Mouse (Mus musculus): ENCODE results near the gene Csrnp1. TPM values are rescaled to one million over a fixed set of nuclear protein-coding genes. Genes with fewer than 3 reads are reported as not detected.

The Csrnp1 gene
- polyA plus RNA-seq, 1 experiment = 19.5 TPM

DNA sequence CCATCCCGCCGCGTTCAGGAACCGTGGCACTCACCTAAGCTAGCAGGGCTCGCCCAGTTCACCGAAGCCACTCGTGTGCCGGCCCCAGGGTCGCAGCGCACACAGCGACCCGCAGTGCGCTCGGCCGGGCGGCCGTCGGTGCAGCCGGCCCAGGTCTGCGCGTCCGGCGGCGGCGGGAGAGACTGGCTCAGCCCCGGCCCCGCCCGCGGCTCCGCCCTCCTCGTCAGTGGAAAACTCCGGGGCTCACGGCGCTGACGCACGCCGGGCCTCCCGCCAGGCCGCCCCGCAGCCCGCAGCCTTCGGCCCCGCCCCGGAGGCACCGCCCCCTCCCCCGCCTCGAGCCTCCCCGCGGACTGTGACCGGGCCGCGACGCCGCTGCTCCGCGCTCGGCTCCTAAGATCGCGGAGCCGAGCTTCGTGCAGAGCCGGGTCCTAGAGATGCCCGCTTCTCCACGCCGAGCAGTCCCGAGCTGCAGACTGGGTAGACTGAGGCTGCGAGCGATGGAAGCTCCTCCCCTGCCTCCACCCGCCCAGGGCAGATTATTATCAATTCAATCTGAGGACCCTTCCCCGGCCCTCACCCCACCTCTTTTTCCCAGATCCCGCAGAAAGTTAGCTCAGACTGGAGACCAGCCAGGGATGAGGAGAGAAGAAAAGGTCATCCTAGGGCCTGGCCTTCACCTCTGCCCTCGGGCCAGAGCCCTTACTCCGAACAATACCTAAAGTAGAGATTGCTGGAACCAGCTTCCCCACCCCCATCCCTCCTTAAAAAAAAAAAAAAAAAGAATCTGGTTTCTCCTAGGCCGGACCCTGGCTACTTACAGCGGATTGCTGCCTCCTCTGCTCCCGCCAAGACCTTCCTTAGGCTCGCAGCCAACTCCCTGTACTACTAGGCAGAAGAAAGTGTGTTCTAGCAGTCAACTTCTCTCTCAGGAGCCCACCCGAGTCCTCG lies 598 bp downstream of the Csrnp1 start:
- peak overlapping the region; percentile 88 for H3K4me3 ChIP-seq (replicated peaks; ENCODE audit: control insufficient read depth, low read depth, low read length)
- WGBS = 3% methylated on average over 75 of the region's 79 CpGs
- TF ChIP-seq CTCF (IDR thresholded peaks at IDR 0.05; ENCODE audit: control insufficient read depth, insufficient read depth, low read length) (no peak), POLR2A (IDR thresholded peaks at IDR 0.05; ENCODE audit: borderline replicate concordance, control insufficient read depth, low read depth, low read length) (peak; percentile 81; the same call in 1 of the 2 replicates)
- H3K4me1 ChIP-seq (ENCODE audit: control insufficient read depth, insufficient read depth, low read length) = peaks cover 9% of the 10 kb centered on the region
- H3K27ac ChIP-seq (ENCODE audit: control insufficient read depth, insufficient read depth, low read depth, low read length, poor library complexity) = peak overlapping the region; percentile 96

DNA sequence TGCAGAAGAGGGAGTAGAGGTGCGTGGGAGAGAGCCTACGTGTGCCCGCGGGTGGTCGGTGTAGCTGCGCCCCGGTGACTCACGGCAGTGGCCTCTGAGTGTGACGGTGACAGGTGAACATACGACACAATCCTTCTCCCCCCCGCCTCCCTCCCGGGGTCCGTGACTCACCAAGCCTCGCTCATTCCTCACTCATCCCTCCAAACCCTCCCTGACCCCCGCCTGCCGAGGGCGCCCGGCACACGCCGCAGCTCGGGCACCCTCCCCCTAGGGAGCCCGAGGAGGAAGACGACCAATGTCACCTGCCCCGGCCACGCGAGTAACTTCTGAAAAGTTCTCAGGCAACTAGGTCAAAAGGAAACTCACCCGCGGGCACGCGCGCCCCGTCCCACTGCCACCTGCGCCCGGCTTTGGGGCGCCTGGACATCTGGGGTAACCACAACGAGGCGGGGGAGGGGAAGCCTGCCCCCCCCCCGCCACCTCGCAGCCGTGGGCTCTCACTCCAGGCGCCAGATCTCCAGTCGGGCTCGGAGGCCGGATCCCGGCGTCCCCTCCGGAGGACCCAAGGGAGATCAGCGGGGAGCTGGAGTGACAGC lies 1.4 kb downstream of the Csrnp1 start:
- peak overlapping the region; percentile 96 for H3K27ac ChIP-seq (ENCODE audit: control insufficient read depth, insufficient read depth, low read depth, low read length, poor library complexity)
- peaks cover 11% of the 10 kb centered on the region for H3K4me1 ChIP-seq (ENCODE audit: control insufficient read depth, insufficient read depth, low read length)
- peak; percentile 24; the same call in 1 of the 2 replicates for TF ChIP-seq POLR2A (IDR thresholded peaks at IDR 0.05; ENCODE audit: borderline replicate concordance, control insufficient read depth, low read depth, low read length)
- no peak for TF ChIP-seq CTCF (IDR thresholded peaks at IDR 0.05; ENCODE audit: control insufficient read depth, insufficient read depth, low read length)
- peak overlapping the region; percentile 88 for H3K4me3 ChIP-seq (replicated peaks; ENCODE audit: control insufficient read depth, low read depth, low read length)
- WGBS = under 1% methylated on average over 48 of the region's 48 CpGs

DNA sequence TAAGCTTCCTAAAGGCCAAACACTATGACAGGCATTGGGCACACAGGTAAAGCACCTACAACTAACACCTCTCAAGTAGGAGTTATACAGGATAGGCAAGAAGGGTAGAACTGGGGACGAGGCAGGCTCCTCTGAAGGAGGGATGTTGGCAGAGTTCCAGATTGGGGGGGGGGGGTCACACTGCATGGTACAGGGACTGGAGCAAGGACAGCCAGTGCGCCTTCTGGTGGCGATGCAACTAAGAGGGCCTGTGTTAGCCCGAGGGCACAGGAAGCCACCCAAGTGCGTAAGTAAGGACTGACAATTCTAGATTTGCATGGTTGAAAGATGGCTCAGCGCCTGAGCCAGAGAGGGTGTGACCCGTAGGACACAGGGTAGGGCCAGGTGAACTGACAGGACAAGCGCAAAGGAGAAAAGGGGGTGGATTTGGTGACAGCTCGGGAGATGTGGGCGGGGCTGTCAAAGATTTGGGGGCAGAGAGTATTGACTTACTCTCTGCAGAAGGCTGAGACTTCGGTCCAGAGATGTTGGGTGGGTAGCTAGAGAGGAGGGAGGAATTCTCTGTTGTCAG lies 2.1 kb downstream of the Csrnp1 start:
- Histone ChIP-seq H3K27ac (ENCODE audit: control insufficient read depth, insufficient read depth, low read depth, low read length, poor library complexity) (peak overlapping the region; percentile 96), H3K4me1 (ENCODE audit: control insufficient read depth, insufficient read depth, low read length) (peaks cover 12% of the 10 kb centered on the region), H3K4me3 (replicated peaks; ENCODE audit: control insufficient read depth, low read depth, low read length) (peak overlapping the region; percentile 88)
- under 1% methylated on average over 11 of the region's 11 CpGs for WGBS
- TF ChIP-seq CTCF (IDR thresholded peaks at IDR 0.05; ENCODE audit: control insufficient read depth, insufficient read depth, low read length) (peak; percentile 61), POLR2A (IDR thresholded peaks at IDR 0.05; ENCODE audit: borderline replicate concordance, control insufficient read depth, low read depth, low read length) (no peak)

DNA sequence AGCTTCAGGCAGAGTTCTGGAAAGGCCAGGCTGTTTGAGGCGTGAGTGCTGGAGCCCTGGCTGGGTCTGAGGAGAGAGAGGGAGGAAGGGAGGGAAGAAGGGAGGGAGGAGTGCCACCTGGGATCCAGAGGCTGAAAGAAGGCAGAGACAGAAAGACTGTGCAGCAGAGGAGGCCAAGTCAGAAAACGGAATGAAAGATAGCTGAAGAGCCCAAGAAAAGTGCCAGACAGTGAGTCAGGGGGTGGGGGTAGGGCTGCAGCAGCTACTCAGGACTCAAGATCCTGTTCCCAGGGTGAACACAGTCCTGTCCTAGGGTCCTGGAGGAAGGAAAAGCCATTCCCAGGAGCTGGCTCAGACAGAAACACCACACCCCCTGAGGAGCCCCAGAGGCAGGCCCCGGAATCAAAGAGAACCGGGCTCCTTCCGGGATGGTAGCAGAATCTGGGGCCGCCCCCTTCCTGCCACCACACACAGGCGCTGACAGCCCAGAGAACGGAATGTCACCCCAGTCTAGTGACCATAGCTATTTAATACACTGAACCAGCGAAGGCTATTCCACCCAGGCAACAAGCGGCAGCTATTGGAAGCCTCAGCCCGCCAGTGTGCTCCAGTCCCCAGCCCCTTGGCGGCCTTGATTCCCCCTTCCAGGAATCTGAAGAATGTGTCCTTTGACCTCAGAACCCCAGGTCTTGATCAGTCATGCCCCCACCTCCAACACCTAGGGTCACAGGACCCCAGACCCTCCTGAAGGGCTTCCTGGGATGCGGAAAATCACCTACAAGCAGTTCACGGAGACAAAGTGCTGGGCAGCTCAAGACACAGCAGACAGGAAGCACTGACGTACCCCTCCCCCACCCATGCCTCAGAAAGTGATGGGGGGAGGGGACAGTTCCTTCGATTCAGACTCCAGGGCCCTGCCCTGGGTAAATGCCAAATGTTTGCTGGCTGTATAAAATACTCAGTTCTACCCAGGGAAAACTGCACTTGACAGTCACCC lies 3.0 kb downstream of the Csrnp1 start:
- H3K4me1 ChIP-seq (ENCODE audit: control insufficient read depth, insufficient read depth, low read length) = peaks cover 14% of the 10 kb centered on the region
- peak overlapping the region; percentile 65 for H3K4me3 ChIP-seq (replicated peaks; ENCODE audit: control insufficient read depth, low read depth, low read length)
- TF ChIP-seq CTCF (IDR thresholded peaks at IDR 0.05; ENCODE audit: control insufficient read depth, insufficient read depth, low read length) (no peak), POLR2A (IDR thresholded peaks at IDR 0.05; ENCODE audit: borderline replicate concordance, control insufficient read depth, low read depth, low read length) (peak; percentile 45; the same call in 1 of the 2 replicates)
- peak overlapping the region; percentile 96 for H3K27ac ChIP-seq (ENCODE audit: control insufficient read depth, insufficient read depth, low read depth, low read length, poor library complexity)
- WGBS = 2% methylated on average over 16 of the region's 16 CpGs

DNA sequence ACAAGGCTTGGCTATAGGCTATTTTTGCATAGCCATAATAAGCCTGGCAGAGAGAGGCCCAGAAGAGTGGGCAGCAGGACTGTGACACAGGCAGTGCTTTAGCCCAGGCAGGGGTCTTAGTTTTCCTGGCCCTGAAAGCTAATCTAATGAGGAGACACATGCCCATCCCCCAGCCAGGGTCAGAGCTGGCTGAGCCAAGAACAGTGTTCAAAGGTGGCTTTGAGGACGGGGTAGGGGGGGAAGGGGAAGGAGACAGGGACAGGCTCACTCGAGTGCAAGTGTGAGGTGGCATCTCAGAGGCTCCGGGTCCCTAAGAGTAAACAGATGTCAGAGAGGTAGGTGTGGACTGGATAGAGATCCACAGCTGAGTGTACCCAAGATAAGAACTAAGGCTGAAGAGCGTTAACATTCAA lies 3.7 kb downstream of the Csrnp1 start:
- H3K4me3 ChIP-seq (replicated peaks; ENCODE audit: control insufficient read depth, low read depth, low read length) = no peak overlapping the region
- no peak for TF ChIP-seq POLR2A (IDR thresholded peaks at IDR 0.05; ENCODE audit: borderline replicate concordance, control insufficient read depth, low read depth, low read length)
- no peak for TF ChIP-seq CTCF (IDR thresholded peaks at IDR 0.05; ENCODE audit: control insufficient read depth, insufficient read depth, low read length)
- WGBS = 6% methylated on average over 4 of the region's 4 CpGs
- peak overlapping the region; percentile 96 for H3K27ac ChIP-seq (ENCODE audit: control insufficient read depth, insufficient read depth, low read depth, low read length, poor library complexity)
- H3K4me1 ChIP-seq (ENCODE audit: control insufficient read depth, insufficient read depth, low read length) = peaks cover 14% of the 10 kb centered on the region

DNA sequence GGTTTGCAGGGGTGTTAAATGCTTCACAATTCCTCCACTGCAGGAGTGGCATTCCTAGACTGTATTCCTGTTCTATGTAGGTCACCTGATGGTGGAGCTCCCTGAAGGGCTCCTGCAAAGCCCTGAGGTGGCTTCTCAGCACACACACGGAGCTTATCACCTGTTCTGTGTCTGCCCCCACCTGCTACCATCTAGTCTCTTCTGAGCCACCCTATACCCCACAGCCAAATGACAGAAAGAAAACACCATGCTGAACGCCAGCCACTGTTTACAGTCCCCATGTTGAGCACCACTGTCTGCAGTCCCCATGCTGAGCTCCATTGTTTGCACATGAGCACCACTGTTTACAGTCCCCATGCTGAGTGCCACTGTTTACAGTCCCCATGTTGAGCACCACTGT lies 4.7 kb downstream of the Csrnp1 start:
- Histone ChIP-seq H3K4me1 (ENCODE audit: control insufficient read depth, insufficient read depth, low read length) (peaks cover 14% of the 10 kb centered on the region), H3K27ac (ENCODE audit: control insufficient read depth, insufficient read depth, low read depth, low read length, poor library complexity) (0 out of 2 replicates have a peak overlapping the region, but pooled peaks have one; percentile 2)
- WGBS = 52% methylated on average over 2 of the region's 2 CpGs

DNA sequence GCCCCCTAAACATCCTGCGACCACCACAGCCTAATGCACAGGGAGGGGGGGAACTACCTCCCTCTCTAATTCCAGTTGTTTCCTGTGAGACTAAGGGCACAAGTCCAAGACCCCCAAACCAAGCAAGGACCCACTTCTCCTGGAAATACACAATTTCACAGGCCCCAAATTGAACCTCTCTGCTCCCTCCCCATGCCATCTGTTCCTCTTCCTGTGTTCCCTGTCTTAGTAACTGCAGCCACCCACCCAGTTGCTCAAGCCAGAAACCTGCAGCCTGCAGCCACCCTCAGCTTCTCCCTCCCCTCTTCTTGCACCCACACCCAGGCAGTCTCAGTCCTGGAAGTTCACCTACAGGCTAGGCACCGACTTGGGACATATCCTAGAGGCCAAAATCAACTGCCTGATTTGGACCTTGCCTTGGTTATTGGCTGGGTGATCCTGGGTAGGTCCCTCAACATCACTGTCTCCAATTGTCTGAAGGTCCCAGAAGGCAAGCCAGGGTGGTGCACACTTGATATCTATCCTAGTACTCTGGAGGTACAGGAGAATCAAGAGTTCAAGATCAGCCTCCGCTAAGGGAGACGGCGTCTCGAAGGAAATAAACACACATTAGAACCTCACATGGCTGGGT lies 5.5 kb downstream of the Csrnp1 start:
- Histone ChIP-seq H3K4me1 (ENCODE audit: control insufficient read depth, insufficient read depth, low read length) (peaks cover 14% of the 10 kb centered on the region), H3K27ac (ENCODE audit: control insufficient read depth, insufficient read depth, low read depth, low read length, poor library complexity) (peak overlapping the region; percentile 78), H3K4me3 (replicated peaks; ENCODE audit: control insufficient read depth, low read depth, low read length) (peak overlapping the region; percentile 2)
- WGBS = 45% methylated on average over 6 of the region's 6 CpGs
- TF ChIP-seq POLR2A (IDR thresholded peaks at IDR 0.05; ENCODE audit: borderline replicate concordance, control insufficient read depth, low read depth, low read length) (no peak), CTCF (IDR thresholded peaks at IDR 0.05; ENCODE audit: control insufficient read depth, insufficient read depth, low read length) (no peak)

More for the DNA sequence above, 4.7 kb downstream of the Csrnp1 start:
- TF ChIP-seq POLR2A (IDR thresholded peaks at IDR 0.05; ENCODE audit: borderline replicate concordance, control insufficient read depth, low read depth, low read length) = no peak
- no peak for TF ChIP-seq CTCF (IDR thresholded peaks at IDR 0.05; ENCODE audit: control insufficient read depth, insufficient read depth, low read length)
- no peak overlapping the region for H3K4me3 ChIP-seq (replicated peaks; ENCODE audit: control insufficient read depth, low read depth, low read length)

All from bone marrow, adult 2 months (tissue).